Mouse (Mus musculus): ENCODE results near the gene Limch1.

- TF ChIP-seq CTCF (IDR thresholded peaks at IDR 0.05) (no peak), EP300 (IDR thresholded peaks at IDR 0.05) (no peak)
Measured at GRCm38 (mm10) chr5:67028786-67029185, 283.2 kb downstream of the Limch1 start.
